Mouse (Mus musculus): ENCODE data around the gene Vmn1r100.
"Not testable (repeated sequence)": the region's sequence is repeated elsewhere in the genome, so short reads cannot be mapped to it uniquely, and the experiment has no call there.

The Vmn1r100 gene

GRCm38 (mm10) chr7:20417642-20418041 lies at the start of gene Vmn1r100:
Vmn1r100 (plus strand) TSS chr7:20417942.
- DNase-seq (ENCODE audit: extremely low spot score), result not testable (repeated sequence)

DNA sequence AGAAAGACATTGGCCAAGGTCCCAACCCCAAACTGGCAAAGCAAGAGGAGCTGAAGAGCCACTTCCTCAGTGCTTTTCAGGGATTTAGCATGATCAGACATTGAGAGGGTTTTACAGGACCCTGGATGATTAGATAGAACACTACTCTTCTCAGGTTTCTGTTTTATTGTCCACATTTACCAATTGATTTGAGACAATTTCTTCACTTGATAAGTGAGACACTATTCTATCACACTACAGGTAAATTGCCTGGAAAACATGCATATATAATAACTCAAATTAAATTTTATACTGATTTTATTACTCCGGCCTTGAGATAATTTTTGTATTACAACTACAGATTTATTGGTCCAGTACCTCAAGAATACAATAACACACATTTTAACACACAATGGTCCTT lies 42.4 kb upstream of the Vmn1r100 start, which contains the start of gene Gm5728:
Gm5728 (minus strand) TSS at position 101 of the 400 bp plus-strand sequence.
- DNase-seq (ENCODE audit: extremely low spot score), result not testable (repeated sequence)

- not testable (repeated sequence) for DNase-seq (ENCODE audit: extremely low spot score)
These were observed 24.8 kb downstream of the Vmn1r100 start, which contains the start of gene Vmn1r101 for GRCm38 (mm10) chr7:20442493-20442892. Vmn1r101 (minus strand) TSS chr7:20442593.

All from embryo, embryonic 9.5 days (tissue).